Mouse (Mus musculus): ENCODE results near the gene Olfr750. TPM values are rescaled to one million over a fixed set of nuclear protein-coding genes. Genes with fewer than 3 reads are reported as not detected.
A peak's percentile ranks its signal among the peaks of the same experiment; 100 is the strongest.

Gene Olfr750
- total and polyA plus RNA-seq, 3 experiments, result not detected

- Histone ChIP-seq H3K4me3 (replicated peaks in 1 of 3; ENCODE audit: low read depth in 2 of 3, low read length in 2 of 3, poor library complexity in 1 of 3) (no peak overlapping the region), H3K4me1 (ENCODE audit: control insufficient read depth in 1 of 2, insufficient read depth in 2 of 2) (peaks cover 4 to 35% of the 10 kb centered on the region in 2 experiments; a peak in 3 of 4 replicates), H3K27me3 (replicated peaks) (no peaks in the 10 kb centered on the region), H3K4me2 (ENCODE audit: insufficient read depth, low read depth, poor library complexity, severe bottlenecking) (peak overlapping the region; percentile 29; the same call in 1 of the 2 replicates), H3K36me3 (replicated peaks in 1 of 2; ENCODE audit: control insufficient read depth in 1 of 2, insufficient read depth in 1 of 2, low read length in 1 of 2) (no peaks in the 10 kb centered on the region), H3K9ac (ENCODE audit: insufficient read depth, low read depth) (no peak overlapping the region), H3K9me3 (replicated peaks; ENCODE audit: low read length) (no peaks in the 10 kb centered on the region), H3K27ac (ENCODE audit: insufficient read depth, low read depth) (no peak overlapping the region), H3K79me2 (replicated peaks; ENCODE audit: control insufficient read depth, extremely low read depth, insufficient read depth, poor library complexity, severe bottlenecking) (no peaks in the 10 kb centered on the region)
- peak; percentile 55 for DNase-seq (ENCODE audit: extremely low read depth)
- dilution Hi-C loops (cut with MboI; ENCODE audit: extremely low pct_ligation_motif_present, extremely low pct_unique_long_range_greater_than_20kb, low sequenced_read_pairs), result no loop called here
- TF ChIP-seq MYC (IDR thresholded peaks at IDR 0.05; ENCODE audit: low read depth, low read length) (no peak), UBTF (IDR thresholded peaks at IDR 0.05; ENCODE audit: low read depth, low read length) (no peak), USF1 (IDR thresholded peaks at IDR 0.05; ENCODE audit: low read depth, low read length) (no peak), ZKSCAN1 (IDR thresholded peaks at IDR 0.05; ENCODE audit: borderline replicate concordance, low read depth, low read length) (no peak), GABPA (IDR thresholded peaks at IDR 0.05; ENCODE audit: insufficient replicate concordance, low read depth, low read length) (no peak), TBP (conservative IDR thresholded peaks at IDR 0.05; ENCODE audit: low read depth, low read length) (no peak), PAX5 (IDR thresholded peaks at IDR 0.05; ENCODE audit: low read length) (no peak), CTCF (conservative IDR thresholded peaks at IDR 0.05 in 1 of 2, IDR thresholded peaks at IDR 0.05 in 1 of 2; ENCODE audit: low read depth in 2 of 2, low read length in 2 of 2) (no peak), MAZ (IDR thresholded peaks at IDR 0.05; ENCODE audit: low read depth, low read length) (no peak), ELF1 (IDR thresholded peaks at IDR 0.05; ENCODE audit: low read depth, low read length) (peak; percentile 81), USF2 (conservative IDR thresholded peaks at IDR 0.05; ENCODE audit: low read depth, low read length) (no peak), BHLHE40 (IDR thresholded peaks at IDR 0.05; ENCODE audit: low read depth, low read length) (peak; percentile 35; the same call in 1 of the 2 replicates), MAFK (IDR thresholded peaks at IDR 0.05; ENCODE audit: insufficient replicate concordance, low read length) (peak; percentile 80; the same call in 1 of the 2 replicates), NRF1 (IDR thresholded peaks at IDR 0.05; ENCODE audit: low read depth, low read length) (no peak), JUN (IDR thresholded peaks at IDR 0.05; ENCODE audit: insufficient read depth, low read depth, low read length) (no peak), NELFE (IDR thresholded peaks at IDR 0.05; ENCODE audit: low read depth, low read length) (no peak), RCOR1 (conservative IDR thresholded peaks at IDR 0.05; ENCODE audit: low read depth, low read length) (no peak), ZNF384 (IDR thresholded peaks at IDR 0.05; ENCODE audit: low read depth, low read length) (peak; percentile 75)
- in situ Hi-C loops (cut with MboI; ENCODE audit: low pct_ligation_motif_present, low pct_unique_long_range_greater_than_20kb, low sequenced_read_pairs), result loop anchor here (10.0 kb wide), 1 partner anchor 69 kb away; no protein-coding TSS in a partner anchor
These were observed 19.3 kb upstream of the Olfr750 start for GRCm38 (mm10) chr14:51093496-51093895.

GRCm38 (mm10) chr14:51092073-51092620 is 17.9 kb upstream of the Olfr750 start:
- Histone ChIP-seq H3K36me3 (replicated peaks in 1 of 2; ENCODE audit: control insufficient read depth in 1 of 2, insufficient read depth in 1 of 2, low read length in 1 of 2) (no peaks in the 10 kb centered on the region), H3K27me3 (replicated peaks) (no peaks in the 10 kb centered on the region), H3K9me3 (replicated peaks; ENCODE audit: low read length) (no peaks in the 10 kb centered on the region), H3K4me1 (ENCODE audit: control insufficient read depth in 1 of 2, insufficient read depth in 2 of 2) (peaks cover 3 to 35% of the 10 kb centered on the region in 2 experiments; a peak in 3 of 4 replicates), H3K4me3 (replicated peaks in 1 of 3; ENCODE audit: low read depth in 2 of 3, low read length in 2 of 3, poor library complexity in 1 of 3) (peak overlapping the region in 2 of 3 experiments; percentile 49 to 66), H3K4me2 (ENCODE audit: insufficient read depth, low read depth, poor library complexity, severe bottlenecking) (peak overlapping the region; percentile 67), H3K79me2 (replicated peaks; ENCODE audit: control insufficient read depth, extremely low read depth, insufficient read depth, poor library complexity, severe bottlenecking) (no peaks in the 10 kb centered on the region), H3K9ac (ENCODE audit: insufficient read depth, low read depth) (peak overlapping the region; percentile 10; the same call in 1 of the 2 replicates), H3K27ac (ENCODE audit: insufficient read depth, low read depth) (peak overlapping the region; percentile 5; the same call in 1 of the 2 replicates)
- dilution Hi-C loops (cut with MboI; ENCODE audit: extremely low pct_ligation_motif_present, extremely low pct_unique_long_range_greater_than_20kb, low sequenced_read_pairs), result no loop called here
- in situ Hi-C loops (cut with MboI; ENCODE audit: low pct_ligation_motif_present, low pct_unique_long_range_greater_than_20kb, low sequenced_read_pairs), result loop anchor here (10.0 kb wide), 1 partner anchor 67 kb away; no protein-coding TSS in a partner anchor
- DNase-seq (ENCODE audit: extremely low read depth), result peak; percentile 69
- TF ChIP-seq SMC3 (IDR thresholded peaks at IDR 0.05; ENCODE audit: low read depth, low read length), result no peak
- no peak for TF ChIP-seq SIN3A (IDR thresholded peaks at IDR 0.05; ENCODE audit: low read length)
- no peak for TF ChIP-seq RAD21 (IDR thresholded peaks at IDR 0.05; ENCODE audit: low read depth, low read length)
- TF ChIP-seq ELF1 (IDR thresholded peaks at IDR 0.05; ENCODE audit: low read depth, low read length), result no peak
- TF ChIP-seq NELFE (IDR thresholded peaks at IDR 0.05; ENCODE audit: low read depth, low read length), result 0 out of 2 replicates have a peak, but pooled peaks have one; percentile 36
- peak; percentile 64 for TF ChIP-seq TBP (conservative IDR thresholded peaks at IDR 0.05; ENCODE audit: low read depth, low read length)
- TF ChIP-seq ETS1 (conservative IDR thresholded peaks at IDR 0.05; ENCODE audit: low read depth, low read length), result no peak; the same call in 1 of the 2 replicates
- TF ChIP-seq E2F4 (IDR thresholded peaks at IDR 0.05; ENCODE audit: insufficient replicate concordance, low read depth, low read length), result no peak
- TF ChIP-seq ZMIZ1 (IDR thresholded peaks at IDR 0.05; ENCODE audit: low read depth, low read length), result no peak
- TF ChIP-seq JUND (conservative IDR thresholded peaks at IDR 0.05; ENCODE audit: low read depth, low read length), result no peak
- no peak for TF ChIP-seq ZNF384 (IDR thresholded peaks at IDR 0.05; ENCODE audit: low read depth, low read length)
- TF ChIP-seq RCOR1 (conservative IDR thresholded peaks at IDR 0.05; ENCODE audit: low read depth, low read length), result no peak
- peak; percentile 67 for TF ChIP-seq USF2 (conservative IDR thresholded peaks at IDR 0.05; ENCODE audit: low read depth, low read length)
- no peak for TF ChIP-seq IRF4 (IDR thresholded peaks at IDR 0.05; ENCODE audit: low read depth, low read length)
- TF ChIP-seq PAX5 (IDR thresholded peaks at IDR 0.05; ENCODE audit: low read length), result no peak
- no peak for TF ChIP-seq UBTF (IDR thresholded peaks at IDR 0.05; ENCODE audit: low read depth, low read length)
- no peak for TF ChIP-seq ZKSCAN1 (IDR thresholded peaks at IDR 0.05; ENCODE audit: borderline replicate concordance, low read depth, low read length)
- TF ChIP-seq JUN (IDR thresholded peaks at IDR 0.05; ENCODE audit: insufficient read depth, low read depth, low read length), result no peak
- TF ChIP-seq CHD2 (IDR thresholded peaks at IDR 0.05; ENCODE audit: low read length), result no peak
- TF ChIP-seq ZC3H11A (IDR thresholded peaks at IDR 0.05; ENCODE audit: low read depth, low read length), result no peak
- TF ChIP-seq KAT2A (IDR thresholded peaks at IDR 0.05; ENCODE audit: insufficient replicate concordance, low read length), result no peak
